Mouse (Mus musculus) liver, postnatal 0 days (tissue): ENCODE data around the gene Col23a1. TPM values are rescaled to one million over a fixed set of nuclear protein-coding genes. Genes with fewer than 3 reads are reported as not detected.

Experiments used
- ATAC-seq: fragments of 200-750 bp; cut with Nextera tagmentation; 2 replicates; pipeline ENCODE4 v1.8.0; 2017; ENCODE audit warnings: mild to moderate bottlenecking, moderate library complexity
- DNase-seq: peaks from one replicate; pipeline ENCODE4 v3.0.0-alpha.2; 2016
- H3K27ac ChIP-seq: fragments of 300-500 bp; sonication (generic); 2 replicates; pipeline ENCODE4 v1.5.1; 2014; ENCODE audit warnings: antibody characterized with exemption, moderate library complexity, mild to moderate bottlenecking, low read depth
- H3K27me3 ChIP-seq: fragments of 300-500 bp; sonication (generic); 2 replicates; pipeline ENCODE4 v1.6.1; 2014; ENCODE audit warnings: low read length, control low read depth, mixed read lengths; ENCODE audit not compliant: insufficient read depth
- H3K36me3 ChIP-seq: fragments of 300-500 bp; sonication (generic); replicated peaks from 2 replicates; pipeline ENCODE4 v1.6.1; 2014; ENCODE audit warnings: mild to moderate bottlenecking, control low read depth, low read length, moderate library complexity, mixed read lengths; ENCODE audit not compliant: insufficient read depth
- H3K4me1 ChIP-seq: fragments of 300-500 bp; sonication (generic); 2 replicates; pipeline ENCODE4 v1.6.1; 2014; ENCODE audit warnings: antibody characterized with exemption, mild to moderate bottlenecking, control low read depth; ENCODE audit not compliant: insufficient read depth
- H3K4me2 ChIP-seq: fragments of 300-500 bp; sonication (generic); 2 replicates; pipeline ENCODE4 v1.6.1; 2014; ENCODE audit warnings: low read depth, mild to moderate bottlenecking, low read length, moderate library complexity, mixed read lengths
- H3K4me3 ChIP-seq: fragments of 300-500 bp; sonication (generic); 2 replicates; pipeline ENCODE4 v1.5.1; 2014; ENCODE audit warnings: low read depth, low read length
- H3K9ac ChIP-seq: fragments of 300-500 bp; sonication (generic); replicated peaks from 2 replicates; pipeline ENCODE4 v1.6.1; 2014; ENCODE audit warnings: mild to moderate bottlenecking, moderate library complexity
- H3K9me3 ChIP-seq: fragments of 300-500 bp; sonication (generic); 2 replicates; pipeline ENCODE4 v1.6.1; 2016; ENCODE audit warnings: mild to moderate bottlenecking, control low read depth, low read length, mixed read lengths
- CTCF ChIP-seq: sonication (generic); IDR thresholded peaks from 2 replicates; pipeline ENCODE4 v1.5.1; 2016; ENCODE audit warnings: antibody characterized with exemption, low read depth
- EP300 ChIP-seq: IDR thresholded peaks from 2 replicates; pipeline ENCODE4 v1.6.1; 2016; ENCODE audit warnings: antibody characterized with exemption, low read depth, mild to moderate bottlenecking
- WGBS: fragments of 180-500 bp; shearing (Covaris S2); extraction: QIAGEN DNeasy Blood & Tissue Kit; methylation state at CpG from one replicate; pipeline ENCODE4 v1.1.7; 2014; ENCODE audit not compliant: insufficient replicate concordance; 5-methylcytosine and 5-hydroxymethylcytosine counted together
- polyA plus RNA-seq: library from polyadenylated mRNA; unstranded; fragments of >200 nt; fragmentation: Nextera tagmentation; extraction: Ambion mirVana; gene quantifications from 2 replicates; pipeline ENCODE4 v1.2.1, GENCODE M21; 2015

Col23a1 gene
- polyA plus RNA-seq, 1 experiment from 2014 or later = 0.13 TPM

- Histone ChIP-seq H3K9me3 (no peaks in the 10 kb centered on the region), H3K4me1 (no peaks in the 10 kb centered on the region), H3K27me3 (no peaks in the 10 kb centered on the region), H3K4me2 (no peak overlapping the region), H3K27ac (no peak overlapping the region), H3K36me3 (no peaks in the 10 kb centered on the region), H3K4me3 (no peak overlapping the region), H3K9ac (no peak overlapping the region)
- DNase-seq (no peak), ATAC-seq (no peak)
- no peak for TF ChIP-seq CTCF
- no peak for TF ChIP-seq EP300
- WGBS = 83% methylated on average over 9 of the region's 9 CpGs
Observed at GRCm38 (mm10) chr11:51453742-51454141, 164.0 kb downstream of the Col23a1 start.

GRCm38 (mm10) chr11:51455501-51455900, 165.8 kb downstream of the Col23a1 start:
- Histone ChIP-seq H3K4me2 (no peak overlapping the region), H3K9me3 (no peaks in the 10 kb centered on the region), H3K4me3 (no peak overlapping the region), H3K27ac (no peak overlapping the region), H3K4me1 (no peaks in the 10 kb centered on the region), H3K27me3 (no peaks in the 10 kb centered on the region), H3K9ac (no peak overlapping the region), H3K36me3 (no peaks in the 10 kb centered on the region)
- ATAC-seq (no peak), DNase-seq (no peak)
- TF ChIP-seq EP300 = no peak
- TF ChIP-seq CTCF = no peak

- Histone ChIP-seq H3K27ac (no peak overlapping the region), H3K36me3 (no peaks in the 10 kb centered on the region), H3K9me3 (no peaks in the 10 kb centered on the region), H3K9ac (no peak overlapping the region), H3K4me1 (no peaks in the 10 kb centered on the region), H3K4me2 (no peak overlapping the region), H3K27me3 (no peaks in the 10 kb centered on the region), H3K4me3 (no peak overlapping the region)
- DNase-seq (no peak), ATAC-seq (no peak)
- 45% methylated on average over 5 of the region's 5 CpGs for WGBS
- TF ChIP-seq EP300 = no peak
Observed at GRCm38 (mm10) chr11:51457624-51458023, 167.9 kb downstream of the Col23a1 start.

GRCm38 (mm10) chr11:51458649-51459048, 168.9 kb downstream of the Col23a1 start:
- no peak for TF ChIP-seq EP300
- no peak for TF ChIP-seq CTCF
- DNase-seq = no peak
- ATAC-seq = no peak
- no peak overlapping the region for H3K4me3 ChIP-seq
- WGBS = 75% methylated on average over 4 of the region's 4 CpGs
- H3K4me2 ChIP-seq = no peak overlapping the region
- H3K27me3 ChIP-seq = no peaks in the 10 kb centered on the region
- H3K9ac ChIP-seq = no peak overlapping the region
- H3K9me3 ChIP-seq = no peaks in the 10 kb centered on the region
- no peaks in the 10 kb centered on the region for H3K4me1 ChIP-seq
- H3K36me3 ChIP-seq = no peaks in the 10 kb centered on the region
- H3K27ac ChIP-seq = no peak overlapping the region

- ATAC-seq (no peak), DNase-seq (no peak)
- TF ChIP-seq CTCF (no peak), EP300 (no peak)
- H3K9ac ChIP-seq = no peak overlapping the region
- no peaks in the 10 kb centered on the region for H3K4me1 ChIP-seq
- H3K36me3 ChIP-seq = no peaks in the 10 kb centered on the region
- no peak overlapping the region for H3K27ac ChIP-seq
- no peak overlapping the region for H3K4me3 ChIP-seq
- WGBS = 86% methylated on average over 8 of the region's 8 CpGs
- no peak overlapping the region for H3K4me2 ChIP-seq
- H3K27me3 ChIP-seq = no peaks in the 10 kb centered on the region
- no peaks in the 10 kb centered on the region for H3K9me3 ChIP-seq
Observed at GRCm38 (mm10) chr11:51459569-51460043, 169.9 kb downstream of the Col23a1 start.

- no peak for DNase-seq
Observed at GRCm38 (mm10) chr11:51468737-51469136, 179.0 kb downstream of the Col23a1 start.

GRCm38 (mm10) chr11:51469341-51469831, 179.7 kb downstream of the Col23a1 start:
- no peak overlapping the region for H3K27ac ChIP-seq
- H3K4me2 ChIP-seq = no peak overlapping the region
- TF ChIP-seq CTCF (no peak), EP300 (no peak)
- 44% methylated on average over 13 of the region's 13 CpGs for WGBS
- no peak overlapping the region for H3K9ac ChIP-seq
- ATAC-seq (no peak), DNase-seq (no peak)
- H3K36me3 ChIP-seq = no peaks in the 10 kb centered on the region
- no peaks in the 10 kb centered on the region for H3K4me1 ChIP-seq
- H3K27me3 ChIP-seq = no peaks in the 10 kb centered on the region
- H3K4me3 ChIP-seq = no peak overlapping the region
- H3K9me3 ChIP-seq = no peaks in the 10 kb centered on the region

More at GRCm38 (mm10) chr11:51468737-51469136, 179.0 kb downstream of the Col23a1 start:
- Histone ChIP-seq H3K9me3 (no peaks in the 10 kb centered on the region), H3K27ac (no peak overlapping the region), H3K9ac (no peak overlapping the region), H3K4me3 (no peak overlapping the region), H3K4me2 (no peak overlapping the region), H3K36me3 (no peaks in the 10 kb centered on the region), H3K27me3 (no peaks in the 10 kb centered on the region), H3K4me1 (no peaks in the 10 kb centered on the region)
- ATAC-seq = no peak
- no peak for TF ChIP-seq CTCF
- TF ChIP-seq EP300 = no peak
- 71% methylated on average over 6 of the region's 6 CpGs for WGBS
